Mouse (Mus musculus) 3T3-L1 (cell line): ENCODE data around the gene Olfr90.

Experiments
- DNase-seq: peaks from one replicate; pipeline ENCODE4 v3.0.0-alpha.2; 2015; ENCODE audit warnings: low read depth, low spot score

Olfr90 gene

GRCm38 (mm10) chr17:37061435-37061834, 26.9 kb downstream of the Olfr90 start:
- peak; percentile 82 for DNase-seq

GRCm38 (mm10) chr17:37056957-37057356, 31.3 kb downstream of the Olfr90 start:
- no peak for DNase-seq

GRCm38 (mm10) chr17:37051745-37052144, 36.6 kb downstream of the Olfr90 start:
- DNase-seq, result no peak

- no peak for DNase-seq
Observed at GRCm38 (mm10) chr17:37050876-37051275, 37.4 kb downstream of the Olfr90 start.

- DNase-seq, result peak; percentile 30
Observed at GRCm38 (mm10) chr17:37050399-37050798, 37.9 kb downstream of the Olfr90 start.

GRCm38 (mm10) chr17:37049570-37050310, 38.6 kb downstream of the Olfr90 start:
- DNase-seq, result no peak

GRCm38 (mm10) chr17:37048383-37048782, 39.9 kb downstream of the Olfr90 start:
- no peak for DNase-seq

GRCm38 (mm10) chr17:37047981-37048380, 40.3 kb downstream of the Olfr90 start:
- peak; percentile 73 for DNase-seq

- DNase-seq, result no peak
Observed at GRCm38 (mm10) chr17:37047332-37047976, 40.8 kb downstream of the Olfr90 start.

GRCm38 (mm10) chr17:37046312-37047112, 41.8 kb downstream of the Olfr90 start:
- peak; percentile 49 for DNase-seq

GRCm38 (mm10) chr17:37045611-37046311, 42.5 kb downstream of the Olfr90 start, which contains the start of gene Gabbr1:
Gene Gabbr1 (plus strand): TSS chr17:37045966.
- DNase-seq, result peak; percentile 83

- DNase-seq, result peak; percentile 38
Observed at GRCm38 (mm10) chr17:37044651-37045244, 43.6 kb downstream of the Olfr90 start.

GRCm38 (mm10) chr17:37039127-37039894, 49.0 kb downstream of the Olfr90 start:
- peak; percentile 45 for DNase-seq
